Mouse (Mus musculus) lung, postnatal 0 days (tissue): ENCODE data around the gene Zdhhc14. TPM values are rescaled to one million over a fixed set of nuclear protein-coding genes. Genes with fewer than 3 reads are reported as not detected.

Experiments used
- ATAC-seq: fragments of 200-750 bp; cut with Nextera tagmentation; 2 replicates; pipeline ENCODE4 v1.8.0; 2017; ENCODE audit warnings: moderate library complexity
- DNase-seq: peaks from one replicate; pipeline ENCODE4 v3.0.0-alpha.2; 2016; ENCODE audit warnings: low spot score
- H3K27ac ChIP-seq: fragments of 300-500 bp; sonication (generic); 2 replicates; pipeline ENCODE4 v1.5.1; 2014; ENCODE audit warnings: antibody characterized with exemption, mild to moderate bottlenecking, low read length, mixed read lengths
- H3K27me3 ChIP-seq: fragments of 300-500 bp; sonication (generic); replicated peaks from 2 replicates; pipeline ENCODE4 v1.6.1; 2014; ENCODE audit warnings: low read length, mixed read lengths; ENCODE audit not compliant: insufficient read depth
- H3K36me3 ChIP-seq: fragments of 300-500 bp; sonication (generic); 2 replicates; pipeline ENCODE4 v1.6.1; 2014; ENCODE audit warnings: low read length, mixed read lengths; ENCODE audit not compliant: insufficient read depth
- H3K4me1 ChIP-seq: fragments of 300-500 bp; sonication (generic); 2 replicates; pipeline ENCODE4 v1.6.1; 2014; ENCODE audit warnings: antibody characterized with exemption, low read depth, low read length, mixed read lengths; ENCODE audit not compliant: insufficient read depth
- H3K4me2 ChIP-seq: fragments of 300-500 bp; sonication (generic); replicated peaks from 2 replicates; pipeline ENCODE4 v1.6.1; 2014; ENCODE audit warnings: low read depth, mild to moderate bottlenecking, low read length, moderate library complexity, mixed read lengths
- H3K4me3 ChIP-seq: fragments of 300-500 bp; sonication (generic); 2 replicates; pipeline ENCODE4 v1.5.1; 2014; ENCODE audit warnings: low read depth, low read length
- H3K9ac ChIP-seq: fragments of 300-500 bp; sonication (generic); replicated peaks from 2 replicates; pipeline ENCODE4 v1.6.1; 2014; ENCODE audit warnings: low read depth, mild to moderate bottlenecking
- H3K9me3 ChIP-seq: fragments of 300-500 bp; sonication (generic); 2 replicates; pipeline ENCODE4 v1.6.1; 2016; ENCODE audit warnings: low read length, mixed read lengths
- CTCF ChIP-seq: IDR thresholded peaks from 2 replicates; pipeline ENCODE4 v1.5.1; 2016; ENCODE audit warnings: antibody characterized with exemption, mild to moderate bottlenecking
- EP300 ChIP-seq: IDR thresholded peaks from 2 replicates; pipeline ENCODE4 v1.6.1; 2016; ENCODE audit warnings: antibody characterized with exemption, mild to moderate bottlenecking, control low read depth
- WGBS: fragments of 180-500 bp; shearing (Covaris S2); extraction: QIAGEN DNeasy Blood & Tissue Kit; methylation state at CpG from one replicate; pipeline ENCODE4 v1.1.7; 2014; 5-methylcytosine and 5-hydroxymethylcytosine counted together
- polyA plus RNA-seq: library from polyadenylated mRNA; unstranded; fragments of >200 nt; fragmentation: Nextera tagmentation; extraction: Ambion mirVana; gene quantifications from 2 replicates; pipeline ENCODE4 v1.2.1, GENCODE M21; 2015

Zdhhc14 gene
- polyA plus RNA-seq, 1 experiment from 2014 or later: 4.2 TPM

DNA sequence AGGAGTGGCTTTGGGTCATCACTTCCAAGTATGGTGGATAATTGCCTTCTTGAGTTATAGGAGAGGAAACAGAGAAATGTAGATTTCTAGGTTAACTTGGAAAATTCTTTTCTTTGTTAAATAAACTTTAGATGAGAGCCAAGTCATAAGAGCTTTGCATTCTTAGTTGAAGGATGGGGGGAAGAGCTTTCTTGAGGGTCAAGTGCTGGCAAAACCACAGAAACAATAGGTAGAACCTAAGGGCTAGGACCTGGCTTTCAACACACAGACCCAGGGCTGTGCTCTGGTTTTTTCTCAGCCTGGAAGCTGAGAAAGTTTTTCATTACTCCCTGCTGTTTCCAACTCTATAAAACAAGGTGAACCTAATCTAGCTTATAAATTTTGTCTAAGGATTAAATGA, 196.3 kb downstream of the Zdhhc14 start:
- Histone ChIP-seq H3K9me3 (no peaks in the 10 kb centered on the region), H3K9ac (no peak overlapping the region), H3K27me3 (no peaks in the 10 kb centered on the region), H3K4me1 (peaks cover 4% of the 10 kb centered on the region; the same call in 1 of the 2 replicates), H3K36me3 (no peaks in the 10 kb centered on the region), H3K4me2 (no peak overlapping the region), H3K4me3 (no peak overlapping the region), H3K27ac (no peak overlapping the region)
- DNase-seq (peak; percentile 81), ATAC-seq (peak; percentile 80)
- no peak; the same call in 1 of the 2 replicates for TF ChIP-seq EP300

DNA sequence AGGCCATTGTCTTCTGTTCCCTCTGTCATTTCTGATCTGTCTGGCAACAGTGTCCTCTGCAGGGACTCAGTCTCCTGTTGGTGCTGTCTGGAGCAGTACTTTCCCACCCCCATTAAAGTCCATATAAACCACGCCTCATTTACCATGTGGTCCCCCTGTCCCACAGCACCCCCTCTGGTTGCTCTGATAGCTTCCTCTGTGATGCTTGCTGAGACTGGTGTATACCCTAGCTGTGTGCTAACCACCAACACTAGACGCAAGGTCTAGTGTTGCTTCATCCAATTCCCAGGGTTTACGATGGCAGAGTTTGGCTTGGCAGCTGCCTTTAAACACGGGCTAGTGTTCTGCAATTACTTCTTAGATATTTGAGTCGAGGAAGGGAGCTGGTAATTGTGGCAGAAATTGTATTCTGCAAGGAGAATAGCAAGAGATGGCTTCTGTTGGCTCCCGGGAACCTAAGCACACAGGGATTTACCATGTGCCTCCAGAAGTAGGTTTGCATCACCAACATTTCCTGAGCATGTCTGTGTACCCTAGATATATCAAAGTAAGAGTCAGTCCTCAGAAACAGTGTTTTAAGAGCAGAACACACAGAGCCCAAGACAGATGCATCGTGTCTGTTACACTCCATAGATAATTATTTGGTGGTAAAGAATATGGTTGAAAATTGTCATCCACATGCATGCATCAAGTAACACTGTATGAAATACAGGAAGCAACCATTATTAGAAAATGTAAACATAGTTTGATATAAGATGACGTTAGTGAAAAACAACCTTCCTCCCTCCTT, 198.6 kb downstream of the Zdhhc14 start:
- H3K27ac ChIP-seq: no peak overlapping the region
- peak; percentile 56 for TF ChIP-seq CTCF
- no peak for TF ChIP-seq EP300
- ATAC-seq: no peak

DNA sequence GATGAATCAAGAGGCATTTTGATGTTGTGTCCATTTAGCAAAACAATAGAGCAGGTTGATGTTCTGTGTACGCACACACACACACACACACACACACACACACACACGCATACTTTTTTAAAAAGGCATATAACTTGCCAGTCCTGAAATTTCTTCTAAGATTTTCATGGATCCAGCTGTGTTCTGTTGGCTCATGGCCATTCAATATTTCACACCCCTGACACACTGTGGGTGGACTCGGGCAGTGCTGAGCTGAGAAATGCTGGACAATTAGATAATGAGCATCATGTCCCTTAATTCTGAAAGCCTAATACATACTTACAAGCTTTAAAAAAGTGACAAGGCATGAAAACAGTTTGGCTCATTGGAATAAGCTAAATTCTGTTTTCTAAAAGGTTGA, 200.3 kb downstream of the Zdhhc14 start:
- WGBS: 55% methylated on average over 3 of the region's 3 CpGs
- Histone ChIP-seq H3K9me3 (no peaks in the 10 kb centered on the region), H3K27ac (no peak overlapping the region), H3K27me3 (no peaks in the 10 kb centered on the region), H3K36me3 (no peaks in the 10 kb centered on the region), H3K4me1 (peaks cover 4% of the 10 kb centered on the region; the same call in 1 of the 2 replicates), H3K9ac (no peak overlapping the region), H3K4me2 (no peak overlapping the region), H3K4me3 (no peak overlapping the region)
- DNase-seq (no peak), ATAC-seq (no peak)
- TF ChIP-seq CTCF (no peak), EP300 (no peak)

More for the DNA sequence above, 198.6 kb downstream of the Zdhhc14 start:
- H3K9ac ChIP-seq: no peak overlapping the region
- no peaks in the 10 kb centered on the region for H3K36me3 ChIP-seq
- 56% methylated on average over 8 of the region's 8 CpGs for WGBS
- no peak overlapping the region for H3K4me3 ChIP-seq
- no peaks in the 10 kb centered on the region for H3K9me3 ChIP-seq
- H3K27me3 ChIP-seq: no peaks in the 10 kb centered on the region
- H3K4me1 ChIP-seq: peaks cover 4% of the 10 kb centered on the region; the same call in 1 of the 2 replicates
- H3K4me2 ChIP-seq: no peak overlapping the region
- DNase-seq: peak; percentile 23

DNA sequence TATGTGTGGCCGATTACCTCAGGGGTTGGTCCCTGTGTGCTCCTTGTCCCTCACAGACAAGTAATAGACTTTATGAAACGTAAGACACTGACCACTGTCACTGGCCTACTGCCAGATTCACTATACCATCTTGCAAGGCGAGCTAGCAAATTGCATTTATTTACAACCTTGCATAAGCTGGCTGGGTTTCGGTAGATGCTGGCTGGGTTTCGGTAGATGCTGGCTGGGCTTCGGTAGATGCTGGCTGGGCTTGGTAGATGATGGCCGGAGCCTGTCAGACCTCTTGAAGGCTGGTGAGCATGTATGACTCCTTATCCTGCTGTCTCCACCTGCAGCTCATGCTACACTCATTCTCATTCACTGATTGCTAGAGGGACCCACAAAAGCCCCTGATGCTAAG, 200.9 kb downstream of the Zdhhc14 start:
- peaks cover 5% of the 10 kb centered on the region; the same call in 1 of the 2 replicates for H3K4me1 ChIP-seq
- no peak for DNase-seq
- ATAC-seq: no peak
- H3K36me3 ChIP-seq: no peaks in the 10 kb centered on the region
- H3K4me3 ChIP-seq: no peak overlapping the region
- no peaks in the 10 kb centered on the region for H3K9me3 ChIP-seq
- no peak overlapping the region for H3K27ac ChIP-seq
- H3K4me2 ChIP-seq: no peak overlapping the region
- TF ChIP-seq CTCF: no peak
- no peak for TF ChIP-seq EP300
- H3K27me3 ChIP-seq: no peaks in the 10 kb centered on the region
- 44% methylated on average over 7 of the region's 7 CpGs for WGBS
- H3K9ac ChIP-seq: no peak overlapping the region

DNA sequence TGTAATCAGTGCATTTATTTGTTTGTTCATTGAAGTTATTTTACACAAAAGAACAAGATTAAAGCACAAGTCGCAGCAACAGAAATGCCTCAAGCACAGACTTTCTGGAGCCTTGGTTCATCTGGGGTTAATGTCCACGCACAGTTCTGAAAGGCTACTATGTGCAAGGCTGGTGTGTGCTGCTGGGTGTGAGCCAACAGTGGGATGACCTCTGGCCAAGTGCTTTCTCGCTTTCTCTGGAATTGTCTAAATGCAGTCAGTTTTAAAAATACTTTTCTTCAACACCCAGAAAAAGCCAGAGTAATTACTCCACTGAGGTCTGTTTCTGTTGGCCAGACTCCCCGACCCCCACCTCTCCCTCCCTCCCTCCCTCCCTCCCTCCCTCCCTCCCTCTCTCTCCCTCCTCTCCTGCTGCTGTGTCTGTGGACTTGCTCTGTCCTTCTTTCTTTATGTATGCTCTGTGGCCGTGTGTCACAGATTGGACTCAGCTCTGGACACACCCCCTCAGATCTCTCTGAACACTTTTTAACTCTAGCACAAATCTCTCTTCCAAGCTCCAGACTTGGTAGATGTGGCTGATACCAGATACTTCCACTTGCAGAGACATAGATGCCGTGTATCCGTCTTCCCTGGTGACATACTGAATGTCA, 206.2 kb downstream of the Zdhhc14 start:
- H3K9ac ChIP-seq: no peak overlapping the region
- no peak overlapping the region for H3K4me3 ChIP-seq
- DNase-seq (peak; percentile 34), ATAC-seq (peak; percentile 43)
- no peak for TF ChIP-seq EP300
- no peak for TF ChIP-seq CTCF
- no peaks in the 10 kb centered on the region for H3K36me3 ChIP-seq
- WGBS: 35% methylated on average over 7 of the region's 7 CpGs
- no peak overlapping the region for H3K27ac ChIP-seq
- no peaks in the 10 kb centered on the region for H3K27me3 ChIP-seq
- no peak overlapping the region for H3K4me2 ChIP-seq
- peaks cover 3% of the 10 kb centered on the region; the same call in 1 of the 2 replicates for H3K4me1 ChIP-seq
- H3K9me3 ChIP-seq: no peaks in the 10 kb centered on the region

DNA sequence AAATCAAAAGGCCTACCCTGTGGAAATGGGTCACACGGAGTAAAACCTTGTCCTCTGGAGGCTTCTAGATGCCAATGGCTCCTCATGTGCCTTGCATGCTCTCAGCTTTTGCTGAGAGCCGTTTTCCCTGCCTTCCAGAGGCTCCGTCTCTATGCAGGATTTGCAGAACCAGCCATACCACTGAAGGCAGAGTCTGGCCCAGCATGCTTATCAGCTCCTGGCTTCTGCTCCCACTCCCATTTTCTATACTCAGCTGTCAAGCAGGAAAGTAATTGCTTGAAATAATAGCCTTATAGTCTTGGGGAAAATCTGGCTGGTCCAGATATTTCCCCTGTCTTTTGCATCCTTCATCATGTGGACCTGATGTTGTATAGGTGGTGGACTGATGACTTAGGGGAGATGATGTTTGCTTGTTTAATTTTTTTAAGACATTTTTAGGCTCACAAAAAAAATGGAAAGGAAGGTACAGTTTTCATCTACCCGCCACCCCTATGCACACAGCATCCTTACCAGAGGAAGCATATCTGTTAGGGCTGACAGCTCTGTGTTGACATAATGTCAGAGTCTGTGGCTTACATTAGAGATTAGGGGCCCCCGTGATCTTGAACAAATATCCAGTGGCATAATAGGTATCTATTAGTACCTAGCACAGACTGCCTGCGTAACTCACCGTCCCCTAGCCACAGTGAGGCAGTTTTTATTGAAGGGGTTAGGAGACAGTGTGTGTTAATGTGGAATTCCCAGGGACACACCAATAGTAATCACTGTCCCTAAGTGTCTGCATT, 218.2 kb downstream of the Zdhhc14 start:
- Histone ChIP-seq H3K9ac (no peak overlapping the region), H3K4me1 (no peaks in the 10 kb centered on the region), H3K9me3 (no peaks in the 10 kb centered on the region), H3K4me2 (no peak overlapping the region), H3K27ac (no peak overlapping the region), H3K4me3 (no peak overlapping the region), H3K27me3 (no peaks in the 10 kb centered on the region), H3K36me3 (no peaks in the 10 kb centered on the region)
- WGBS: 53% methylated on average over 7 of the region's 7 CpGs
- TF ChIP-seq EP300 (no peak), CTCF (no peak)
- no peak for ATAC-seq
- no peak for DNase-seq
